8 mouse cellular contexts compared by ENCODE assay signal in genomic region chr12:11265382-11266281, GRCm38 (mm10). TPM values are rescaled to one million over a fixed set of nuclear protein-coding genes. Genes with fewer than 3 reads are reported as not detected.
DNase-seq lines count a peak whose midpoint lies in the region; ATAC-seq and TF ChIP-seq lines count a peak whose summit lies in the region.

Gene Gen1 (minus strand): TSS chr12:11265801.
Gene Smc6 (plus strand): TSS chr12:11265886.

- H3K9me3 ChIP-seq in embryonic facial prominence, embryonic 15.5 days (replicated peaks), result no peaks in the 10 kb centered on the region
- H3K9me3 ChIP-seq in limb, embryonic 14.5 days (ENCODE audit: control insufficient read depth, low read length), result no peaks in the 10 kb centered on the region
- no peaks in the 10 kb centered on the region for H3K9me3 ChIP-seq in midbrain, postnatal 0 days (ENCODE audit: low read length)

- peak; percentile 95 for DNase-seq in 416B (ENCODE audit: low read depth)
- peak; percentile 96 for DNase-seq in heart, adult 8-10 months (ENCODE audit: low spot score)
- peak; percentile 97 for DNase-seq in kidney, adult 9 months
- peak; percentile 96 for DNase-seq in limb, embryonic 14.5 days (ENCODE audit: low spot score)
- DNase-seq in midbrain, postnatal 0 days (ENCODE audit: low spot score), result peak; percentile 97
- peak; percentile 87 to 90 for DNase-seq in spleen, postnatal 14 days (ENCODE audit: low spot score in 2 of 2)

- peak within 1 kb of the TSS; percentile 93 for H3K4me3 ChIP-seq in bone marrow, adult 2 months (replicated peaks; ENCODE audit: control insufficient read depth, low read depth, low read length)
- peak within 1 kb of the TSS; percentile 91 for H3K4me3 ChIP-seq in embryonic facial prominence, embryonic 15.5 days (replicated peaks)
- H3K4me3 ChIP-seq in limb, embryonic 14.5 days (replicated peaks; ENCODE audit: low read length), result peak within 1 kb of the TSS; percentile 86
- H3K4me3 ChIP-seq in midbrain, postnatal 0 days (ENCODE audit: low read depth, low read length), result peak within 1 kb of the TSS; percentile 93

- H3K27me3 ChIP-seq in embryonic facial prominence, embryonic 15.5 days, result no peaks in the 10 kb centered on the region
- H3K27me3 ChIP-seq in limb, embryonic 14.5 days (ENCODE audit: control insufficient read depth, insufficient read depth, low read length), result no peaks in the 10 kb centered on the region
- no peaks in the 10 kb centered on the region for H3K27me3 ChIP-seq in midbrain, postnatal 0 days (ENCODE audit: insufficient read depth, low read length)

- peak; percentile 97 for ATAC-seq in embryonic facial prominence, embryonic 15.5 days (ENCODE audit: insufficient number of reproducible peaks, low FRiP score, low TSS enrichment, low read depth)
- peak; percentile 98 for ATAC-seq in limb, embryonic 14.5 days (ENCODE audit: low FRiP score, low read depth)
- ATAC-seq in midbrain, postnatal 0 days (ENCODE audit: low FRiP score), result peak; percentile 98

- peak within 1 kb of the TSS; percentile 93 for H3K27ac ChIP-seq in bone marrow, adult 2 months (ENCODE audit: control insufficient read depth, insufficient read depth, low read depth, low read length, poor library complexity)
- peak within 1 kb of the TSS; percentile 93 for H3K27ac ChIP-seq in embryonic facial prominence, embryonic 15.5 days (replicated peaks)
- H3K27ac ChIP-seq in limb, embryonic 14.5 days (replicated peaks; ENCODE audit: low read depth, low read length), result peak within 1 kb of the TSS; percentile 93
- H3K27ac ChIP-seq in midbrain, postnatal 0 days (ENCODE audit: low read depth, low read length), result peak within 1 kb of the TSS; percentile 88

- H3K4me1 ChIP-seq in bone marrow, adult 2 months (ENCODE audit: control insufficient read depth, insufficient read depth, low read length), result no peaks in the 10 kb centered on the region; the same call in 1 of the 2 replicates
- H3K4me1 ChIP-seq in embryonic facial prominence, embryonic 15.5 days, result peaks cover 23% of the 10 kb centered on the region
- H3K4me1 ChIP-seq in limb, embryonic 14.5 days (ENCODE audit: control insufficient read depth, insufficient read depth, low read length), result peaks cover 25% of the 10 kb centered on the region
- H3K4me1 ChIP-seq in midbrain, postnatal 0 days (ENCODE audit: insufficient read depth, low read length), result peaks cover 12% of the 10 kb centered on the region

- H3K9ac ChIP-seq in embryonic facial prominence, embryonic 15.5 days, result peak within 1 kb of the TSS; percentile 81
- H3K9ac ChIP-seq in limb, embryonic 14.5 days (ENCODE audit: low read depth, low read length, severe bottlenecking), result peak within 1 kb of the TSS; percentile 94
- peak within 1 kb of the TSS; percentile 90 for H3K9ac ChIP-seq in midbrain, postnatal 0 days (replicated peaks; ENCODE audit: low read length, poor library complexity, severe bottlenecking)

- peak; percentile 91 for TF ChIP-seq POLR2A in bone marrow, adult 2 months (IDR thresholded peaks at IDR 0.05; ENCODE audit: borderline replicate concordance, control insufficient read depth, low read depth, low read length)
- TF ChIP-seq POLR2A in limb, embryonic 14.5 days (IDR thresholded peaks at IDR 0.05; ENCODE audit: borderline replicate concordance, extremely low read depth, insufficient read depth, insufficient read length), result peak; percentile 87; the same call in 1 of the 2 replicates

- under 1% methylated on average over 83 of the region's 83 CpGs for WGBS in bone marrow, adult 2 months
- WGBS in embryonic facial prominence, embryonic 15.5 days, result under 1% methylated on average over 83 of the region's 83 CpGs
- 0% methylated on average over 46 of the region's 83 CpGs for WGBS in limb, embryonic 14.5 days
- 1% methylated on average over 69 of the region's 83 CpGs for WGBS in midbrain, postnatal 0 days

- H3K4me2 ChIP-seq in embryonic facial prominence, embryonic 15.5 days (replicated peaks), result peak within 1 kb of the TSS; percentile 96
- peak within 1 kb of the TSS; percentile 91 for H3K4me2 ChIP-seq in limb, embryonic 14.5 days (replicated peaks; ENCODE audit: low read depth, low read length, severe bottlenecking)
- peak within 1 kb of the TSS; percentile 99 for H3K4me2 ChIP-seq in midbrain, postnatal 0 days (ENCODE audit: low read depth, low read length, poor library complexity, severe bottlenecking)

- no peak for TF ChIP-seq CTCF in bone marrow, adult 2 months (IDR thresholded peaks at IDR 0.05; ENCODE audit: control insufficient read depth, insufficient read depth, low read length)
- TF ChIP-seq CTCF in midbrain, postnatal 0 days (IDR thresholded peaks at IDR 0.05), result peak; percentile 43

- H3K36me3 ChIP-seq in embryonic facial prominence, embryonic 15.5 days, result no peaks in the 10 kb centered on the region
- no peaks in the 10 kb centered on the region for H3K36me3 ChIP-seq in limb, embryonic 14.5 days (ENCODE audit: control insufficient read depth, insufficient read depth, low read length)
- no peaks in the 10 kb centered on the region for H3K36me3 ChIP-seq in midbrain, postnatal 0 days (ENCODE audit: insufficient read depth, low read length)

RNA-seq across cellular contexts. Expression of gene Gen1, which starts in this region (rescaled TPM):
- polyA plus RNA-seq in bone marrow, adult 2 months (2011; ENCODE audit: insufficient read depth, insufficient read length, low replicate concordance, missing spikeins), result 6.2 and 7.1 TPM in 2 replicates
- polyA plus RNA-seq in embryonic facial prominence, embryonic 15.5 days (2015; fragmentation: Nextera tagmentation; extraction: Ambion mirVana), result 5.8 and 6.4 TPM in 2 replicates
- total RNA-seq in heart, adult 8-10 months (2022), result 1 to 10 TPM in 1 of 4 experiments, under 1 TPM in 3; 0.38 to 2.0 (median 0.62) TPM
- 4.9 and 5.9 TPM in 2 replicates for polyA plus RNA-seq in limb, embryonic 14.5 days (2012; rRNA removed)
- polyA plus RNA-seq in limb, embryonic 14.5 days (2014; fragmentation: Nextera tagmentation; extraction: Ambion mirVana), result 7.0 and 8.3 TPM in 2 replicates
- total RNA-seq in midbrain, postnatal 0 days (2014; rRNA removed), result 0.99 and 2.1 TPM in 2 replicates
- polyA plus RNA-seq in midbrain, postnatal 0 days (2015; fragmentation: Nextera tagmentation; extraction: Ambion mirVana), result 0.42 and 0.51 TPM in 2 replicates

RNA-seq across cellular contexts. Expression of gene Smc6, which starts in this region (rescaled TPM):
- polyA plus RNA-seq in bone marrow, adult 2 months (2011; ENCODE audit: insufficient read depth, insufficient read length, low replicate concordance, missing spikeins), result 49.5 and 74.0 TPM in 2 replicates
- polyA plus RNA-seq in embryonic facial prominence, embryonic 15.5 days (2015; fragmentation: Nextera tagmentation; extraction: Ambion mirVana), result 148 and 172 TPM in 2 replicates
- 10 to 100 TPM; 31.8 to 42.7 (median 35.9) TPM for total RNA-seq in heart, adult 8-10 months (2022)
- 40.6 and 71.8 TPM in 2 replicates for polyA plus RNA-seq in limb, embryonic 14.5 days (2012; rRNA removed)
- polyA plus RNA-seq in limb, embryonic 14.5 days (2014; fragmentation: Nextera tagmentation; extraction: Ambion mirVana), result 122 and 126 TPM in 2 replicates
- 22.4 and 24.4 TPM in 2 replicates for total RNA-seq in midbrain, postnatal 0 days (2014; rRNA removed)
- 99.8 and 103 TPM in 2 replicates for polyA plus RNA-seq in midbrain, postnatal 0 days (2015; fragmentation: Nextera tagmentation; extraction: Ambion mirVana)

Comparison
In these comparisons a context has a peak if more than half of its experiments do, and no peak if none do; other contexts are left out.
1. Peak in every context shown above with its lines: DNase-seq, ATAC-seq, H3K4me3 ChIP-seq and H3K27ac ChIP-seq.